Mouse (Mus musculus): ENCODE measurements around the gene Bmx.

Gene Bmx

DNA sequence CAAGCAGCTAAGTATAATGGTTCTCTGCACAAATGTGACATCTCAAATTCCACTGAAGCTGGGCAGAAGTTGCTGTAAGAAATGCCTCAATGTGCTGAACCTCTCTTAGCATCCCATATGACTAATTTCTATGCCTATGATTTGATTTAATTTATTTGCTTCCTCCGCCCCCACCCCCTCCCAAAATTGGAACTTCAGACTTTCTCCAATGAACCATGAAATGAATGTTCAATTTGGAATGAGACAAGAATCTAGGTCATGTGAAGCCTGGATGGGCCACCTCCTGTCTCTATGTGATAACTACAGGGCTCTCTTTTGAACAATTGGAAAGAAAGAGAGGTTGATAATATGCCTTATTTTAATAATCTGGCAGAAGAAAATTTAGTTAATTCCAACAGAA lies 82.7 kb downstream of the Bmx start:
- DNase-seq (ENCODE audit: low spot score), result no peak

DNA sequence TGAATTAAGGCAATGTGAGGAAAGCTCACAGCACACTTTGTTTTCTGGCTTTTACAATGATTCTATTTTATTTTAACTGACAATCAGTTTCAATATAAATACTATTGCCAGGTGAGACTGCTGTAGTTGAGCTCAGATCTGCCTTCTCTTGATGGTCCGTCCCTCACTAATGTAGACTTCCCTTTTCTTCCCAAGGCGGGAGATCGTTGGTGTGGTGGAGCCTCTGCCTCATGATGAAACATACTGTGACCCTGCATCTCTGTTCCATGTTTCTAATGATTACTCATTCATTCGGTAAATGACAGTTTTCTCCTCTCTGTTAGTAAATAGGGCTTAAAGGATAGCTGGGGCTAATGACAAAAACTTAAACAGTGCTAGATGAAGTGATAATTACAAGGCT lies 84.1 kb downstream of the Bmx start:
- no peak for DNase-seq (ENCODE audit: low spot score)

DNA sequence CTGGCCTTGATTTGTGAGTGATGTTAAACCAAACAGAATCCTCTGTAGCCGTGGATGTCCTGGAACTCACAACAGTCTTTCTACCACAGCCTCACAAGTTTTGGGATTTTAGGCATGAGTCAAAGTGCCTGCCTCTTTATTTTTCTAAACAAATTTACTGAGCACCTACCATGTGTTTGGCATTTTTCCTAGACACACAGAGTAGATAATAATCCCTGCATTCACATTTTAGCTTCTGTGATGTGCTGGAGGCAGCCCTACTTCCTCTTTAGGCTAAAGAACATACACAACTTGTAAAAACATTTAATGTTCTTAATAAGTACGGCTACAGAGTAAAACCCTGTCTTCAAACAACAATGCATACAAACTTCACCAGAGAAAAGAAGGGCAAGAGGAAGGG lies 87.0 kb downstream of the Bmx start:
- DNase-seq (ENCODE audit: low spot score), result no peak

DNA sequence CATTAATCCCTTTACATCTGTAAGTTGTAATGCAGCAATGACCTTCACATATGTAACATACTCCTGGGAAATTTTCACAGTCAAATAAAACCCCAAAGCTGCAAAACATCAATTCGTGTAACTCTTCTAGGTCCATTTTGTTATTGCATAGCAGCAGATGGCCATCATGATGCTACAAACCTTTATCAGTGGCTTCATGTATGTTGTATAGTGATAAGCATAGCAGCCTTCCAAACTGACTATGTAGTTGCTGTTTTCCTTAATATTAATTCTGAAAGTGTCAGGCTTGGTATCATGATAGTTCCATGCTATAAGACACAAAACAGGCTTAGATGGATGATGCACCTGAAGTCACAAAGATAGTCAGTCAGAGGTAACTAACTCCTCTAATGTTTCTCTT lies 93.3 kb downstream of the Bmx start:
- DNase-seq (ENCODE audit: low spot score), result no peak

DNA sequence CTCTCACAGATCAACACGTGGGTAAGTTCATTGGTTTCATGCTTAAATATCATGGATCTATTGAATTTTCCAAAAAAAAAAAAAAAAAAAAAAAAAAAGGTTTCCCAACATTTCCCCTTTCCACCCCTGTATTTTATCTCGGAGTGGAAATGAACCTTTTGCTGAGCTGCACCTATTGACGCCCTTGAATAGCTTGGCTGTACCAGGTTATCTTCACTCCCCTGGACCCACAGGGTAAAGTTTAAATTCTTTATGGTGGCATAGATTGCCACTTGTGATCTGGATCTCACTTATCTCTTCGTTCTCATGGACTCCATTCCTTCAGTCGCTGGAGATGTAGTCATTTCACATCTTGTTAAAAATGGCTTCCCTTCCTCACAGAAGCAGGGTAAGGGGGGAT lies 103.4 kb downstream of the Bmx start:
- DNase-seq (ENCODE audit: low spot score), result no peak

DNA sequence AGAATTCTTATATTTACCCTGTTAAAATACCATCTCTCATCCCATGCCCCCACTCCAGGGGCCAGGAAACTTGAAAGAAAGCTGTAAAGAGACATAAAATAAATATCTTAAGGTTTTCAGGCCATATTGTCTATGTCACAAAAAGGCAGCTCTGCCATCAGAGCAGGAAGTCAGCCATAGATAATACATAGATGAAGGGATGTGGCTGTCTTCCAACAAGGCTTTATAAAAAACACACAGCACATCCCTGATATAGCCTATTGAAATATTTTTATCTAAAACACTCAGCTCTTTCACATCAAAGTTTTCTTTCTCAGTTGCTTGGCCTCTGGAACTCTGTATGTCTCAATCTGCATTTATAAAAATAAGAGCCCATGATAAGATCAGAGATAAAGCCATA lies 104.4 kb downstream of the Bmx start:
- DNase-seq (ENCODE audit: low spot score), result no peak

DNA sequence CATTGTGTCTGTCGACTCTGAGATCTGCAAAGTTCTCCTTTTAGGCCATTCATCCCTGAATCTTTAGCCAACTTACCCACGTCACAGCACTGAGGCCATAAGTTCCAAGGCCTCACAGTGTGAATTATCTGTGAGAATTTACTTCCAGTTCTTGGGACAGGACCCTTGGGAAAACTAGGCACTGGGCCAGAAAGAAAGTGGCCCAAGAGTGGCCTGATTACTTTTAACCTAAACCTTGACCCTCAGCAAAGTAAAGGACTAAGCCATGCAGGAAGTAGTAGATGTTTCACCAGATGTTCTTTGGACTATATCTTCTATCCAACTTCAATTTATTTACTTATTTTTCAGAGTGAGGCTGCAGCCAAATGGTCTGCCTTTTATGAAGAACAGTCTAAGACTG lies 105.3 kb downstream of the Bmx start:
- DNase-seq (ENCODE audit: low spot score), result no peak

DNA sequence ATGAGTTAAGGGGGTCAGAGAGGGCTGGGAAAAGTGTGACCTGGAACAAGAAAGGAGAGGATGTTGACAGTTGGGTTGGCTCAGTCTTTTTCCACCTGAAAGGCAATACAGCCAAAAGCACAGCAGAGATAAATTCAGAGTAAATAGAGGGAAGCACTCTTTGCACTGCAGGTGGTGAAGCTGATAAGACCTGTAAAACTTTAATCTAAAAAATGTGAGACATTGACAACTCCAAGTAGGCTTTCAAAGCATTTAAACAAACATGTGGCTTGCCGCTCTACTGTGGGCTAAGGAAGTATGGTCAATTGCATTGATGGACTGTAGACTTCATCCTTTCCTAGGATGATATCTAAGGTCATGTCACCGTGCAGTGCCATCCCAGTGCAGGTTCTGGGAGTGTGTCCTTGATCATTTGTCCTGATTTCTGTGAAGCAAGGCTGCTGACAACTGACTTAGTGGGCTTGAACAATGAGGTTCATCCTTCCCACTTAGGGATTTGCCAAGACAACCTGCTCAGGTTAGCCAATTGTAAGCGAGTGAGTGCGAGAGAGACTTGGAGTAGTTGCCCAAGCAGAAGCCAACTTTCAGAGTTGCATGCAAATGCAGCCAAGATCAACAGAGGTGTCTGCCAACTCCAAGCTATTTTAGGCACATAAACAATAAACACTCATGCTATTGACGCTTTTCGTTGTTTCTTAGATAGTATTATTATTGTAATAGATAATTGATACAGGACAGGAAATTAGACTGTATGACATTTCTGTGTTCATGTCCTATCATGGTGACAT lies 112.3 kb downstream of the Bmx start:
- no peak for DNase-seq (ENCODE audit: low spot score)

Measured in ovary, postnatal 10 days (tissue).